Mouse (Mus musculus): ENCODE data around the gene Ms4a10. TPM values are rescaled to one million over a fixed set of nuclear protein-coding genes. Genes with fewer than 3 reads are reported as not detected.

Ms4a10 gene
- polyA plus RNA-seq, 1 experiment from 2014 or later: 0.22 TPM

GRCm38 (mm10) chr19:10949112-10949511, 25.4 kb downstream of the Ms4a10 start, which contains the start of gene Ccdc86:
Gene Ccdc86, minus strand, starts transcription at chr19:10949266.
- ATAC-seq (replicated peaks; ENCODE audit: low FRiP score, low read depth): peak; percentile 98
- Histone ChIP-seq H3K36me3 (ENCODE audit: insufficient read depth, low read length) (peaks cover 10% of the 10 kb centered on the region), H3K9ac (ENCODE audit: low read depth, low read length) (peak within 1 kb of the TSS; percentile 84), H3K27ac (peak within 1 kb of the TSS; percentile 57; the same call in 1 of the 2 replicates), H3K4me1 (replicated peaks; ENCODE audit: insufficient read depth, low read length) (peaks cover 15% of the 10 kb centered on the region), H3K27me3 (ENCODE audit: insufficient read depth, low read length) (no peaks in the 10 kb centered on the region), H3K4me3 (replicated peaks; ENCODE audit: low read depth, low read length) (peak within 1 kb of the TSS; percentile 72), H3K9me3 (replicated peaks; ENCODE audit: low read length) (no peaks in the 10 kb centered on the region), H3K4me2 (ENCODE audit: low read length) (peak within 1 kb of the TSS; percentile 81)
- TF ChIP-seq CTCF (IDR thresholded peaks at IDR 0.05; ENCODE audit: low read depth): no peak
- DNase-seq (ENCODE audit: low spot score): peak; percentile 100
- under 1% methylated on average over 30 of the region's 30 CpGs for WGBS

- DNase-seq (ENCODE audit: low spot score) (no peak), ATAC-seq (replicated peaks; ENCODE audit: low FRiP score, low read depth) (0 out of 2 replicates have a peak, but pooled peaks have one; percentile 0)
- Histone ChIP-seq H3K9me3 (replicated peaks; ENCODE audit: low read length) (no peaks in the 10 kb centered on the region), H3K4me2 (ENCODE audit: low read length) (peak overlapping the region; percentile 81), H3K27me3 (ENCODE audit: insufficient read depth, low read length) (no peaks in the 10 kb centered on the region), H3K27ac (0 out of 2 replicates have a peak overlapping the region, but pooled peaks have one; percentile 57), H3K9ac (ENCODE audit: low read depth, low read length) (peak overlapping the region; percentile 84), H3K36me3 (ENCODE audit: insufficient read depth, low read length) (peaks cover 17% of the 10 kb centered on the region), H3K4me1 (replicated peaks; ENCODE audit: insufficient read depth, low read length) (peaks cover 15% of the 10 kb centered on the region), H3K4me3 (replicated peaks; ENCODE audit: low read depth, low read length) (peak overlapping the region; percentile 72)
- under 1% methylated on average over 20 of the region's 20 CpGs for WGBS
- no peak for TF ChIP-seq CTCF (IDR thresholded peaks at IDR 0.05; ENCODE audit: low read depth)
Observed at GRCm38 (mm10) chr19:10948416-10948815, 26.1 kb downstream of the Ms4a10 start.

GRCm38 (mm10) chr19:10947219-10947618, 27.3 kb downstream of the Ms4a10 start:
- ATAC-seq (replicated peaks; ENCODE audit: low FRiP score, low read depth) (no peak), DNase-seq (ENCODE audit: low spot score) (no peak)
- no peak for TF ChIP-seq CTCF (IDR thresholded peaks at IDR 0.05; ENCODE audit: low read depth)
- peak overlapping the region; percentile 81 for H3K4me2 ChIP-seq (ENCODE audit: low read length)
- H3K9ac ChIP-seq (ENCODE audit: low read depth, low read length): peak overlapping the region; percentile 84
- peaks cover 15% of the 10 kb centered on the region for H3K4me1 ChIP-seq (replicated peaks; ENCODE audit: insufficient read depth, low read length)
- peak overlapping the region; percentile 72; the same call in 1 of the 2 replicates for H3K4me3 ChIP-seq (replicated peaks; ENCODE audit: low read depth, low read length)
- H3K36me3 ChIP-seq (ENCODE audit: insufficient read depth, low read length): peaks cover 28% of the 10 kb centered on the region
- WGBS: 80% methylated on average over 5 of the region's 5 CpGs
- H3K27ac ChIP-seq: no peak overlapping the region
- H3K27me3 ChIP-seq (ENCODE audit: insufficient read depth, low read length): no peaks in the 10 kb centered on the region
- no peaks in the 10 kb centered on the region for H3K9me3 ChIP-seq (replicated peaks; ENCODE audit: low read length)

GRCm38 (mm10) chr19:10946506-10946905, 28.0 kb downstream of the Ms4a10 start:
- no peak overlapping the region for H3K4me3 ChIP-seq (replicated peaks; ENCODE audit: low read depth, low read length)
- H3K9ac ChIP-seq (ENCODE audit: low read depth, low read length): 0 out of 2 replicates have a peak overlapping the region, but pooled peaks have one; percentile 84
- H3K36me3 ChIP-seq (ENCODE audit: insufficient read depth, low read length): peaks cover 33% of the 10 kb centered on the region
- DNase-seq (ENCODE audit: low spot score) (no peak), ATAC-seq (replicated peaks; ENCODE audit: low FRiP score, low read depth) (no peak)
- H3K27ac ChIP-seq: no peak overlapping the region
- no peak for TF ChIP-seq CTCF (IDR thresholded peaks at IDR 0.05; ENCODE audit: low read depth)
- peaks cover 15% of the 10 kb centered on the region for H3K4me1 ChIP-seq (replicated peaks; ENCODE audit: insufficient read depth, low read length)
- 77% methylated on average over 3 of the region's 3 CpGs for WGBS
- H3K9me3 ChIP-seq (replicated peaks; ENCODE audit: low read length): no peaks in the 10 kb centered on the region
- H3K4me2 ChIP-seq (ENCODE audit: low read length): peak overlapping the region; percentile 81; the same call in 1 of the 2 replicates
- H3K27me3 ChIP-seq (ENCODE audit: insufficient read depth, low read length): no peaks in the 10 kb centered on the region

- Histone ChIP-seq H3K4me2 (ENCODE audit: low read length) (no peak overlapping the region), H3K4me3 (replicated peaks; ENCODE audit: low read depth, low read length) (no peak overlapping the region), H3K4me1 (replicated peaks; ENCODE audit: insufficient read depth, low read length) (peaks cover 28% of the 10 kb centered on the region), H3K27ac (no peak overlapping the region), H3K9me3 (replicated peaks; ENCODE audit: low read length) (no peaks in the 10 kb centered on the region), H3K27me3 (ENCODE audit: insufficient read depth, low read length) (no peaks in the 10 kb centered on the region), H3K36me3 (ENCODE audit: insufficient read depth, low read length) (peaks cover 33% of the 10 kb centered on the region), H3K9ac (ENCODE audit: low read depth, low read length) (no peak overlapping the region)
- no peak for TF ChIP-seq CTCF (IDR thresholded peaks at IDR 0.05; ENCODE audit: low read depth)
- WGBS: 80% methylated on average over 3 of the region's 3 CpGs
- ATAC-seq (replicated peaks; ENCODE audit: low FRiP score, low read depth): no peak
- no peak for DNase-seq (ENCODE audit: low spot score)
Observed at GRCm38 (mm10) chr19:10943955-10944354, 30.5 kb downstream of the Ms4a10 start.

GRCm38 (mm10) chr19:10940801-10941457, 33.5 kb downstream of the Ms4a10 start:
- 4% methylated on average over 40 of the region's 40 CpGs for WGBS
- DNase-seq (ENCODE audit: low spot score): peak; percentile 10

More at GRCm38 (mm10) chr19:10940801-10941457, 33.5 kb downstream of the Ms4a10 start:
- peak; percentile 44 for ATAC-seq (replicated peaks; ENCODE audit: low FRiP score, low read depth)
- Histone ChIP-seq H3K27me3 (ENCODE audit: insufficient read depth, low read length) (no peaks in the 10 kb centered on the region), H3K27ac (no peak overlapping the region), H3K9ac (ENCODE audit: low read depth, low read length) (peak overlapping the region; percentile 44; the same call in 1 of the 2 replicates), H3K36me3 (ENCODE audit: insufficient read depth, low read length) (peaks cover 33% of the 10 kb centered on the region), H3K9me3 (replicated peaks; ENCODE audit: low read length) (no peaks in the 10 kb centered on the region), H3K4me3 (replicated peaks; ENCODE audit: low read depth, low read length) (peak overlapping the region; percentile 23), H3K4me2 (ENCODE audit: low read length) (peak overlapping the region; percentile 60), H3K4me1 (replicated peaks; ENCODE audit: insufficient read depth, low read length) (peaks cover 13% of the 10 kb centered on the region)
- TF ChIP-seq CTCF (IDR thresholded peaks at IDR 0.05; ENCODE audit: low read depth): no peak

Data from kidney, postnatal 0 days (tissue).